Mouse (Mus musculus): ENCODE results near the gene Kitl.

Kitl gene

GRCm38 (mm10) chr10:100124452-100124851 lies 109.0 kb downstream of the Kitl start:
- in situ Hi-C loops (cut with MboI): no loop called here

- in situ Hi-C loops (cut with MboI): no loop called here
Observed at GRCm38 (mm10) chr10:100127837-100128743, 112.7 kb downstream of the Kitl start.

- in situ Hi-C loops (cut with MboI): no loop called here
Observed at GRCm38 (mm10) chr10:100131657-100132056, 116.2 kb downstream of the Kitl start.

- in situ Hi-C loops (cut with MboI): no loop called here
Observed at GRCm38 (mm10) chr10:100132304-100132703, 116.9 kb downstream of the Kitl start.

- in situ Hi-C loops (cut with MboI): no loop called here
Observed at GRCm38 (mm10) chr10:100138552-100138951, 123.1 kb downstream of the Kitl start.

- in situ Hi-C loops (cut with MboI): no loop called here
Observed at GRCm38 (mm10) chr10:100148123-100148522, 132.7 kb downstream of the Kitl start.

Measured in mature B cell (primary cell).